Mouse (Mus musculus) lung, postnatal 10 days (tissue): ENCODE results near the gene Fam136a.

Source experiments
- DNase-seq: peaks from one replicate; pipeline ENCODE4 v3.0.0; 2021

Fam136a gene

DNA sequence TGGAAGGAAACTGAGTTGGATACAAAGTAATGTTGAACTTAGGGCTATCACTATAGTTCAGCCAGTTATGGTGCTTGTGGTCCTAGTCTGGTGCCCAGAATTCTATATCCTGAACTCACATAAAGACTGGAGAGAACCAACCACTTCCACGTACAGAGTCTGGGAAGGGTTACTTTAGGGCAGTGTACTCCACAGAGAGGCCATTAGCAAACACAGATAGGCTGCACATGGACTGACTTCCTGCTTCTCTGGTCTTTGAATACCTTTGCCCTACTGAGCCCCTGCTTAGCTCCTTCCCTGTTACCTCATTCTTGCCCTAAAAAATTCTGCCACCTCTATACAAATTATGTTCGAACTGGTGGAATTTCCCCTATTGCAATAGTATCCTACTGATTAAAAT lies 34.5 kb downstream of the Fam136a start:
- DNase-seq, result no peak

DNA sequence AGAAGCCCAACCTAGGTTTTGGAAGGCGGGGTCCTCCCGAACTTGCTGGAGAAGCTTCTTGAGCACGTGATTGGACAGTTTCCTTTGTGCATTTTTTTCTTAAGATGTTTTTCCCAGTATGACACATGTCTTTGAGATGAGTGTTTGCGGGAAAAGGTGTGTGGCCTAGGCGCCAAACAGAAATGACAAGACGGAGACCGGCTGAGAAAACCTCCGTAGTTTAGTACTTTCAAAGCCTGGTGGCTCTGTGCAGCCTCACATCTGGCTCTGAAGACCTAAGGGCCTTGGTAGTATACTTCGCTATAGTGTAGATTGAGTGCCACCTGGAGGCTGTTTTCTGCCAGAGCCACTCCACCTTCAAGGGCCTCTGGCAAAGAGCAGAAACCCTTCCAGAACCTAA lies 35.5 kb downstream of the Fam136a start:
- DNase-seq, result peak; percentile 89

DNA sequence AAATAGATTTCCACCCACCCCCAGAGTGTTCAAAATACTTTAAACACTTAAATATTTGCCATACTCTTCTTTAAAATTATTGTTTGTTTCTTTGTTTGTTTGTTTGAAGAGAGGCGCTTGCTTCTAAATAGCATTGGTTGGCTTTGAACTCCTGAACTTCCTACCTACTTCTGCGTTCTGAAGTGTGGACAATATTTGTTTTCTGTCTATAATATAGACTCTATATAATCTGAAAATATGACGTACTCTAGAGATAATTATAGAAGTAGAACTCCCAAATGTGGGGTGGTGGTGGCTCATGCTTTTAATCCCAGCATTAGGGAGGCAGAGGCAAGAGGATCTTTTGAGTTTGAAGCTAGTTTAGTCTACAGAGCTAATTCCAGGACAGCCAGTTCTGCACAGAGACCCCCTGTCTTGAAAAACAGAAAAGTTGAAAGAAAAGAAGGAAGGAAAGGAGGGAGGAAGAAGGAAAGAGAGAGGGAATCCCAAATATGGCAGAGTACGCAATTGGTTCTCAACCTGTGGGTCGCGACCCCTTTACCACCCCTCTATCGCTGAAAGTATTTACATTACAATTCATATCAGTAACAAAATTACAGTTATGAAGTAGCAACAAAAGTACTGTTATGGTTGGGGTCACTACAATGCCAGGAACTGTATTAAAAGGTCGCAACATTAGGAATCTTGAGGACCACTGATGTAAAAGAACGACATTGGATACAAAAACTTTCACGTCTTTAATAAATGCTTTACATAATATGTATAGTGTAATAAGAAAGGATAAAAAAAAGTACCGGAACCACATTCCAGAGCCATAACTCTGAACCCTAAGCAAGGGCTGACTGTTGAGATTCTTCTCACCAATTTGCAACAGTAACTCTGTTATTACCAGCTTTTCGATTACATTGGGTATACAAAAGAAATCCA lies 37.5 kb downstream of the Fam136a start:
- DNase-seq, result no peak

DNA sequence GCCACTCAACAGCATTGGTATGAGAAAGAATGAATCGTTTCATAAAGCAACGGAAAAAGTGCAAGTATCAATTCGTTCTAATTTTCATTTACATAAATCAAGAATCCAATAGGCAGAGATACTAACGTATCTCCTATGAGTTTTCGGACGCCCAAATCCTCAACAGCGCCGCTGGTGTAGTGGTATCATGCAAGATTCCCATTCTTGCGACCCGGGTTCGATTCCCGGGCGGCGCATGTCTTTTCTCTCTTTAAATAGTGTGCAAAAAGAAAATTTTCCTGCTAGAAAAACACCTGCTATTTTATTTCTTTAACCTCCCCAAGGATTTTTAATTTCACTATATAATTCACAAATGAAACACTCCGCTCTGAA lies 38.3 kb downstream of the Fam136a start:
- peak; percentile 86 for DNase-seq

DNA sequence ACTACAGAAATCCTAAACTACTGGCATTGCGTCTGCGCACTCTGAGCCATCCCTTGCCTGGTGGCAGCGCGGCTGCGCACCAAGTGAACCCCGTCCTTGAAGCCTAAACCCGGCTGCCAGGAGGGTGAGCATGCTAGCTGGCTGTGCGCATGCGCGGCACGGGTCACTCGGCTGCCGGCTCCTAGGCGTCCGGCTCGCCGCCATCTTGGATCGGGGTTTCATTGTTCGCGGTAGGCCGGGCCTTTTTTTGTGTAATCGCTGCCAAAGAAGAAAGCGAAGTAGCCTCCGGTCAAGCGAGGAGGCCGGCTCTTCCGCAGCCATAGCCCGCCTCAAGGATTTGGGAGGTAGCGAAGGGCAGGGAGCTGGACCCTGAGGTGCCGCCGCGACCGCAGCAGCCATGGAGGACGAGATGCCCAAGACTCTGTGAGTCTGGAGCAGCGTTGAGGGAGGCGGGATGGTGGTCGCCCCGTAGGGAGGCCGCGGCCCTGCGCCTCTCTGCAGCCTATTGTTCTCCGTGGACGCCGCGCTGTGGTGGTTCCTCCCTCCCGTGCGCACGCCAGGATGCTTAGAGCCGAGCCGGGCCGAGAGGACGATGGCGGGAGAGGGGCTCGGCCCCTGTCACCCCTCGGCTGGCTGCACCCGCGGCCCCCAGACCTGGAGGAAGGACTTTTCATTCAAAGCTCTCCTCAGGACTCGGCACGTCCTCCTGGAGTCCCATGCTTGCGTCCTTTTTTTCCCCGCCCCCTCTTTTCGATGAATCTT lies 38.8 kb downstream of the Fam136a start, which contains the start of gene Tia1:
TSS of gene Tia1 (plus strand) at position 120 of the 762 bp plus-strand sequence.
- DNase-seq, result peak; percentile 98

DNA sequence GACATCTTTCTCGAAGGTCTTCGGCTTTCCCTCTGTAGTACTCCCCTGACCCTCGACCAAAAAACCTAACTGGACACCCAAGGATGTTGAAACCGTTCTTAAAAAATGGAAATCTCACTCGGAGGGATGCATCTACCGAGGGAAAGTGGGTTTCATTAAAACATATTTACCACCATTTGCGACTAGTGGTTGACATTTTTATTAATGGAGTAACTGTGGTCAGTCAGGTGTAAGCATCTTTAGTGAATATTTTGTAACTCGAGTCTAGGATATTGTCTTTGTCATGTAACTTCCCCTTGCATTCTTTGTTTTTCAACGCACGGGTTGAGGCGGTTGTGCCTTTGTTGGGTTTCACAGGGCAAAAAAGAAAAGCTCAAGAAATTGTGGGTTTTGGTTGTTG lies 39.5 kb downstream of the Fam136a start:
- no peak for DNase-seq

DNA sequence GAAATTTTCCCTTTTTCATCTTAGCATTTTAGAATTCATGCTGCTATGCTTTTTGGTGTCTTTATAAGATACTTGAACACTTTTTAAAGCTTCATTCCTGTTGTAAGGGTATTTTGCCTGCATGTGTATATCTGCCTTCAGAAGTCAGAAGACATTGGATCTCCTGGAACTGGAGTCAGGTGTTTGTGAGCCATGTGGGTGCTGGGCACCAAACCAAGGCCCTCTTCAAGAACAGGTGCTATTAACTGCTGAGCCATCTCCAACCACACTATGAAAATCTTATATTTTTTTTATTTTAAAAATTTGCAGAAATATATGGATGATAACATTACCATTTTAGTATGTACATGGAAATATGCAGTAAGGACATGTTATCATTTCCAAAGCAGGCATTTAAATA lies 40.9 kb downstream of the Fam136a start:
- no peak for DNase-seq

DNA sequence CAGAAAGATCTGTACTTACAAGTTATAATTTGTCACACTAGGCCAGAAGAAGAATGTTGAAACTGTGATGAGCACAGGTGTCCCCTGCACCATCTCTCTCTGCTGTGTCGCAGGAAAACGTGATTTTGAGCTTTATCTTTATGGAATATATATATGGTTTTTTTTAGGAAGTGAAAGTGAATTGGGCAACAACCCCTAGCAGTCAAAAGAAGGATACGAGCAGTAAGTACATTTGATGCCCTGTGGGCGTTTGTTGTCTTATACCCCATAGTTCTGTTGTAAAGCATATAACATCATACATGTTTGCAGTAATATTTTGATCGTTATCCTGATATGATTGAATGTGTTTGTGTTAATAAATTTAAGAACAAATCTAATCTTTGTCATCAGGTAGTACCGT lies 53.3 kb downstream of the Fam136a start:
- DNase-seq, result no peak

DNA sequence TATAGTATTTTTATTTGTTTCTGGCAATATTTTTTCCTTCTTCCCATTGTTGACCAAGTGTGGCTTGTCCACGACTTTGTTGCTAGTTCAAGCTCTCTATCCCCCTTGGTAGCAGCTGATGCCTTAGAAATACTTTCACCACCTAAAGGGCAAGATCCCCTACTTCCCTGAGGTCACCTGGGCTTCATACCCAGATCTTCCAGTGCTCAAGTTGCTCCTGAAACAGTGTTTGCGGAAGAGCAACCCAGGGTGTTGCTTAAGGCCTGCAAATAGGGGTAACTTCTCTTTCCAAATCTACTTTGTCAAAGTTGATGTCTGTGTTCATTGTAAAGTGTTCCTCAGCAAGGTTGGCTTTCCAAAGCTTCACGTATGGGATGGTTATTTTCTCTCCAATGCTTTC lies 53.8 kb downstream of the Fam136a start:
- DNase-seq, result no peak
